Mouse (Mus musculus): ENCODE results near the gene Fbxl17.

Fbxl17 gene

GRCm38 (mm10) chr17:63207714-63208113 is 292.1 kb downstream of the Fbxl17 start:
- no peak for DNase-seq

- DNase-seq = no peak
These were observed 294.5 kb downstream of the Fbxl17 start for GRCm38 (mm10) chr17:63205316-63205715.

- DNase-seq = no peak
These were observed 296.1 kb downstream of the Fbxl17 start for GRCm38 (mm10) chr17:63203582-63204190.

- DNase-seq = no peak
These were observed 301.1 kb downstream of the Fbxl17 start for GRCm38 (mm10) chr17:63198703-63199102.

- DNase-seq = no peak
These were observed 304.3 kb downstream of the Fbxl17 start for GRCm38 (mm10) chr17:63195496-63195895.

GRCm38 (mm10) chr17:63193196-63193595 is 306.6 kb downstream of the Fbxl17 start:
- no peak for DNase-seq

- no peak for DNase-seq
These were observed 308.5 kb downstream of the Fbxl17 start for GRCm38 (mm10) chr17:63191345-63191744.

GRCm38 (mm10) chr17:63189274-63189673 is 310.5 kb downstream of the Fbxl17 start:
- DNase-seq = no peak

GRCm38 (mm10) chr17:63185531-63185930 is 314.3 kb downstream of the Fbxl17 start:
- no peak for DNase-seq

GRCm38 (mm10) chr17:63184844-63185504 is 314.8 kb downstream of the Fbxl17 start:
- DNase-seq = no peak

- DNase-seq = no peak
These were observed 316.4 kb downstream of the Fbxl17 start for GRCm38 (mm10) chr17:63183431-63183830.

GRCm38 (mm10) chr17:63181661-63182060 is 318.2 kb downstream of the Fbxl17 start:
- DNase-seq = peak; percentile 28

GRCm38 (mm10) chr17:63180042-63180441 is 319.8 kb downstream of the Fbxl17 start:
- DNase-seq = no peak

- DNase-seq = no peak
These were observed 321.5 kb downstream of the Fbxl17 start for GRCm38 (mm10) chr17:63178331-63178730.

GRCm38 (mm10) chr17:63176411-63176810 is 323.4 kb downstream of the Fbxl17 start:
- no peak for DNase-seq

GRCm38 (mm10) chr17:63172697-63173096 is 327.1 kb downstream of the Fbxl17 start:
- no peak for DNase-seq

GRCm38 (mm10) chr17:63171890-63172491 is 327.8 kb downstream of the Fbxl17 start:
- DNase-seq = no peak

GRCm38 (mm10) chr17:63171264-63171663 is 328.6 kb downstream of the Fbxl17 start:
- DNase-seq = no peak

- no peak for DNase-seq
These were observed 331.6 kb downstream of the Fbxl17 start for GRCm38 (mm10) chr17:63168019-63168788.

GRCm38 (mm10) chr17:63167248-63167647 is 332.6 kb downstream of the Fbxl17 start:
- DNase-seq = no peak

GRCm38 (mm10) chr17:63166692-63167091 is 333.1 kb downstream of the Fbxl17 start:
- no peak for DNase-seq

GRCm38 (mm10) chr17:63165847-63166246 is 334.0 kb downstream of the Fbxl17 start:
- DNase-seq = no peak

- no peak for DNase-seq
These were observed 335.5 kb downstream of the Fbxl17 start for GRCm38 (mm10) chr17:63164289-63164688.

- no peak for DNase-seq
These were observed 337.9 kb downstream of the Fbxl17 start for GRCm38 (mm10) chr17:63161953-63162352.
